Mouse (Mus musculus) left cerebral cortex, adult 2 months (tissue): ENCODE results near the gene Nup85. TPM values are rescaled to one million over a fixed set of nuclear protein-coding genes. Genes with fewer than 3 reads are reported as not detected.

Source experiments
- DNase-seq, 2 experiments: peaks; one replicate each; pipeline ENCODE4 v3.0.0; 2021 to 2022; ENCODE audit warnings: low spot score in 2 of 2, mixed read lengths in 1 of 2; ENCODE audit errors: extremely low spot score in 1 of 2
- H3K27ac ChIP-seq: fragments of 200-600 bp; 2 replicates; pipeline ENCODE4 v1.8.1; 2022
- H3K4me3 ChIP-seq: fragments of 200-600 bp; 2 replicates; pipeline ENCODE4 v1.8.1; 2022
- CTCF ChIP-seq: fragments of 200-600 bp; IDR thresholded peaks from 2 replicates; pipeline ENCODE4 v1.8.1; 2022; ENCODE audit warnings: antibody characterized with exemption, mild to moderate bottlenecking, moderate library complexity
- intact Hi-C: fragments of 180-260 bp; cut with DNase I; formaldehyde crosslinking; loops from one replicate; pipeline ENCODE4 v1.15.1; 2025
- total RNA-seq, 2 experiments: library from RNA; stranded (reverse); gene quantifications; 2 replicates each; pipeline ENCODE4 v1.2.3; 2021

Nup85 gene
- total RNA-seq, 2 experiments from 2014 or later: 48.3 to 52.7 TPM

DNA sequence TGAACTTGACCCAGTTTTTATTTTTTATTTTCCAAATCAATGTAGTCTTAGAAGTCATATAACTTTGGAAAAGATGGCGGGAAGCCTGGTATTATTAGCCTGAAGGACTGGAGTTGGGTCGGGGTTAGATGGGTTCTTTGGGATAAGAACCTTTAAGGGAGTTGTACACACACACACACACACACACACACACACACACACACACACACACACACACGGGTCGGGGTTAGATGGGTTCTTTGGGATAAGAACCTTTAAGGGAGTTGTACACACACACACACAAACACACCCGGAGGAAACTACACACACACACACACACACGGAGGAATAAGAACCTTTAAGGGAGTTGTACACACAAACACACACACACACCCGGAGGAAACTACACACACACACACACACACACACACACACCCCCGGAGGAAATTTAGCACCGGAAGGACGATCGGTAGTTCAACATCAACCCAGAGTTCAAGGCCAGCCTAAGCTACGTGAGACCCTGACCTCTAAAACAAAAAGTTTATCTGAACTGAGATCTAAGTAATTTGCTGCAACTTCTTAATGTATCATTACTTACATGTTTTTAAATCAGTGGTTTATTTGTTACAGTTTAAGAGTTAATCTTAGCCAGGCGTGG is 64.3 kb downstream of the Nup85 start:
- intact Hi-C loops: no loop called here
- peak overlapping the region; percentile 70 for H3K27ac ChIP-seq
- peak overlapping the region; percentile 66 for H3K4me3 ChIP-seq
- DNase-seq: no peak
- no peak for TF ChIP-seq CTCF

DNA sequence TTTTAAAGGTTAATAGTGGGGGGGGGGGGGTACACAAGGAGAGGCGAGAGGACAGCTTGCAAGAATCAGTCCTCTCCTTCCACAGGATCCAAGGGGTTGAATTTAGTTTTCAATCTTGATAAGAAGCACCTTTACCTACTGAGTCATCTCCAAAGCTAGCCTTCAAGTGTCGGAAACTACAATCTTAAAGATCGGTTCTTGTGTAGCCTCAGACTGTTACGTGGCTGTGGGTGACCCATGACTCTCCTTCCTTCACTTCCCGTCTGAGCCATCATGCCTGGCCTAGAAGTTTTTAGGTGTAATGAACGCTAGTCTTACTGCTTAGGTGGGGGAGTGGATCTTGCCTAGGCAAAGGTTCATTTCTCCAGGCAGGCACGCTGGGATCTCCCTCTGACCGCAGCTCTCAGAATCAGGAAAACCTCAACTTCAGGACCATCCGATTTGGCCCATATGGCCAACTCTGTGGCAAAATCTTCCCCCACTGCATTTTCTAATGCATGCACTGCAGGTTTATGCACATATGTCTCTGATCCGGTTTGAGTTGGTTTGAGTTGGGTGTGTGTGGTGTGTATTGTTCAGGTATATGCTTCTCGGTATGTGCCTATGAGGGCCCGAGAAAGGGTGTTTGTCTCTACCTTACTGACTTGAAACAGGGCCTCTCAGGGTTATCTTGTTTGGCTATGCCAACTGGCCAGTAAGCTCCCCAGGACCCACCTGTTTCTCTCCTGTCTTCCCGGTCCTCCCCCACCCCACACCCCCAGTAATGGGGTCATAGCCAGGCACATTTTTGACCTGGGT is 65.7 kb downstream of the Nup85 start:
- intact Hi-C loops: no loop called here
- no peak for DNase-seq
- H3K4me3 ChIP-seq: no peak overlapping the region
- H3K27ac ChIP-seq: no peak overlapping the region
- TF ChIP-seq CTCF: no peak

DNA sequence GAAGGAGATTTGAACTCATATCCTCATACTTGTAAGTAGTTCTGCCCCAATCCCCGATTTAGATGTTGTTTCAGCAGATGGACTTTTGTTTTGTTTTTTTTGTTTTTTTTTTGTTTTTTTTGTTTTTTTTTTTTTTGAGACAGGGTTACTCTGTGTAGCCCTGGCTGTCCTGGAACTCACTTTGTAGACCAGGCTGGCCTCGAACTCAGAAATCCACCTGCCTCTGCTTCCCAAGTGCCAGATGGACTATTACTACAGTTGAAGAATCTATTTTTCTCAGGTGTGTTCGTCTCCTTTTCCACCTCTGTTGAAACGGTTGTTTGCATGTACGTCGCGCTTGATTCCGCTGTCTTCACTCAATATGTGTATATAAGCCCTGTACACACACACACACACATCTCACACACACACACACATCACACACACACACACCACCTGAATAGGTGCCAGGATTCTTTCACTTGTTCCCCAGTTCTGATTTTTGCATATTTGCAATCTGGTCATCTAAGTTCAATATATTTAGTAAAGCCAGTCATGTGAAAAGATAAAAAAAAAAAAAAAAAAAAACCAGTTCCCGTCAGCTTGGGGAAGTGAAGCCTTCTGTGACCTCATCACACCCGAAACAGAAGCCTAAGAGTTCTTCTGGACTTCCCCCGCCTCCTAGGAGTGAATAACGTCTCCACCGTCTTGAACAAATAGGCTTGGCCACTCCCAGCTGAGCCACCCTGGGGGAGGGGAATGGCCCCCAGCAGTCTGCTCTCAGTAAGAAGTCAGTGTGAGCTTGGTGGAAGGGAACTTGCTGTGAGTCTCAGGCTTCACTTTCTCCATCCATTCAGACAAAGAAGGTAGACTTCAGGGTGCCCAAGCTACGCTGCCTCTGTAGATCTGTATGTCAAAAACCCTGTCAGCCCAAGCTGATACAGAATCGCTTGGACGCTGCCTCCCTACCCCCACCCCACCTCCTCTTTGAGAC is 66.6 kb downstream of the Nup85 start:
- H3K4me3 ChIP-seq: no peak overlapping the region
- H3K27ac ChIP-seq: no peak overlapping the region
- intact Hi-C loops: no loop called here
- TF ChIP-seq CTCF: no peak
- no peak for DNase-seq

DNA sequence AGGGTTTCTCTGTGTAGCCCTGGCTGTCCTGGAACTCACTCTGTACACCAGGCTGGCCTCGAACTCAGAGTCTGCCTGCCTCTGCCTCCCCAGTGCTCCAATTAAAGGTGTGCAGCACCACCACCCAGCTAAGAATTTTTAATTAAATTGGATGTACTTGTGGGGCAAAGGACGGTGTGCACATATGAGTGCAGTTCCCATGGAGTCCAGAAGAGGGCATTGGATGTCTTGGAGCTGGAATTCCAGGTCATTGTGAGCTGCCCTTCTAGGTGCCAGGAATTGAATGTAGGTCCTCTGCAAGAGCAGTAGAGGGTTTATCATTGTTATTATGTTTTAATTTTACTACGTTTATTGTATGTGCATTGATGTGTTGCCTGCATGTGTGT is 67.3 kb downstream of the Nup85 start:
- no peak overlapping the region for H3K27ac ChIP-seq
- intact Hi-C loops: no loop called here
- TF ChIP-seq CTCF: peak; percentile 73
- H3K4me3 ChIP-seq: no peak overlapping the region
- no peak for DNase-seq

DNA sequence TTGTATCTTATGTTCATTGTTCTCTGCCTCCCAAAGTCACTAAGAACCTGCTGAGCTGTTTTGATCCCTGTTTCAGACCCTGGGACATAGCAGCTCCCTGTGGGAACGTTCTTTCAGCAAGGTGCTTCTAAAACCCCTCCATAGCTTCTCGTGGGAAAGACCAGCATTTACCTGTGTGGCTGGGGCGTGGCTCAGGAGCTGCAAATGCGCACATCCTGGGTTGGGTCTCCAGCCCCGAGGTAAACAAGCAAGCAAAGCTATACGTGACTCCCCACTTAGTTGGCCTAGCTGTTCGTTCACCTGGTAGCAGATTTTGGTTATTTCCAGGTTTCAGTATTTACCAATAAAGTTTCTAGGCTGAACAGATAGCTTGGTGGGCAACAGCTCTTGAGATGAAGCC is 68.0 kb downstream of the Nup85 start:
- no peak for TF ChIP-seq CTCF
- no peak overlapping the region for H3K27ac ChIP-seq
- H3K4me3 ChIP-seq: no peak overlapping the region
- DNase-seq: no peak
- intact Hi-C loops: no loop called here

DNA sequence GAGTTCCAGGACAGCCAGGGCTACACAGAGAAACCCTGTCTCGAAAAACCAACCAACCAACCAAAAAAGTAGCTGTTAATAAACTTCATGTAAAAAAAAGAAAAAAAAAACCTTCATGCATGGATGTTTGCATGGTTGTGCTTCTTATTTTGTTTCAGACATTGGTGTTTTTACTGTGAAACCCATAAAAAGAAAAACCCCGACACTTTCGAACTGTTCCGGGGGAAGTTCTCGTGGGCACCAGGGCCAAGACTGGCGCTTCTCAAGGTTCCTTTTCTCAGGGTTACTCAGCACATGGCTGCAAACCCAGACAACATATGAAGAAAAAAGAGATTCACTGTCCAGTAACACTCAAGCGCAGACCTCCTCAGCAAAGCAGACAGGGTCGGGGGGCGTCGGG is 68.6 kb downstream of the Nup85 start:
- intact Hi-C loops: no loop called here
- TF ChIP-seq CTCF: no peak
- DNase-seq: no peak

More for the DNA sequence above, 68.6 kb downstream of the Nup85 start:
- Histone ChIP-seq H3K27ac (no peak overlapping the region), H3K4me3 (no peak overlapping the region)

Other genes starting within 250 kb of the Nup85 start
- under 1 TPM; 0.36 to 0.44 TPM for gene Ush1g, start 242.4 kb upstream of the Nup85 start, total RNA-seq
- gene Otop3, start 229.7 kb upstream of the Nup85 start, total RNA-seq: not detected
- gene Hid1, start 196.7 kb upstream of the Nup85 start, total RNA-seq: 100 to 1,000 TPM; 117 to 121 TPM
- 10 to 100 TPM; 25.0 to 26.4 TPM for gene Cdr2l, start 182.5 kb upstream of the Nup85 start, total RNA-seq
- gene Mrpl58, start 160.7 kb upstream of the Nup85 start, total RNA-seq: 100 to 1,000 TPM; 113 to 118 TPM
- 100 to 1,000 TPM; 436 to 465 TPM for gene Atp5h, start 144.5 kb upstream of the Nup85 start, total RNA-seq
- gene Kctd2, start 144.3 kb upstream of the Nup85 start, total RNA-seq: 10 to 100 TPM; 72.4 to 76.2 TPM
- under 1 TPM in 1 of 2 experiments, not detected in 1; 0.16 TPM for gene Trim80, start 123.9 kb upstream of the Nup85 start, total RNA-seq
- gene Slc16a5, start 102.0 kb upstream of the Nup85 start, total RNA-seq: not detected
- gene Armc7, start 88.8 kb upstream of the Nup85 start, total RNA-seq: 10 to 100 TPM; 11.9 to 18.0 TPM
- 10 to 100 TPM; 57.6 to 67.2 TPM for gene Nt5c, start 72.6 kb upstream of the Nup85 start, total RNA-seq
- 100 to 1,000 TPM; 158 to 161 TPM for gene Jpt1, start 50.0 kb upstream of the Nup85 start, total RNA-seq
- 100 to 1,000 TPM; 274 TPM for gene Sumo2, start 28.2 kb upstream of the Nup85 start, total RNA-seq
- gene Mrps7, start 39.5 kb downstream of the Nup85 start, total RNA-seq: 10 to 100 TPM; 51.5 to 51.7 TPM
- gene Gga3, start 39.6 kb downstream of the Nup85 start, total RNA-seq: 10 to 100 TPM; 83.9 to 95.1 TPM
- 10 to 100 TPM; 15.6 to 16.0 TPM for gene Mif4gd, start 48.5 kb downstream of the Nup85 start, total RNA-seq
- 10 to 100 TPM; 57.2 to 59.5 TPM for gene Slc25a19, start 63.9 kb downstream of the Nup85 start, total RNA-seq
- gene Grb2, start 144.2 kb downstream of the Nup85 start, total RNA-seq: 100 to 1,000 TPM; 186 to 196 TPM
- 10 to 100 TPM; 62.3 to 62.7 TPM for gene Tmem94, start 201.0 kb downstream of the Nup85 start, total RNA-seq
- 10 to 100 TPM; 18.1 to 18.8 TPM for gene Caskin2, start 249.2 kb downstream of the Nup85 start, total RNA-seq